Mouse (Mus musculus) hindbrain, embryonic 11.5 days (tissue): ENCODE data around the gene Phospho2. TPM values are rescaled to one million over a fixed set of nuclear protein-coding genes. Genes with fewer than 3 reads are reported as not detected.

Experiments used
- ATAC-seq: fragments of 200-750 bp; cut with Nextera tagmentation; 2 replicates; pipeline ENCODE4 v1.8.0; 2017; ENCODE audit warnings: mild to moderate bottlenecking, moderate TSS enrichment, moderate library complexity; ENCODE audit not compliant: low FRiP score
- DNase-seq: peaks from one replicate; pipeline ENCODE4 v3.0.0-alpha.2; 2015; ENCODE audit warnings: low spot score
- H3K27ac ChIP-seq: fragments of 300-500 bp; sonication (generic); 2 replicates; pipeline ENCODE4 v1.5.1; 2014; ENCODE audit warnings: mild to moderate bottlenecking, low read depth, low read length
- H3K27me3 ChIP-seq: fragments of 300-500 bp; sonication (generic); 2 replicates; pipeline ENCODE4 v1.6.1; 2014; ENCODE audit warnings: mild to moderate bottlenecking, low read length, moderate library complexity, mixed read lengths; ENCODE audit not compliant: control insufficient read depth, insufficient read depth
- H3K36me3 ChIP-seq: fragments of 300-500 bp; sonication (generic); 2 replicates; pipeline ENCODE4 v1.6.1; 2014; ENCODE audit warnings: mild to moderate bottlenecking, low read length, moderate library complexity, mixed read lengths; ENCODE audit not compliant: control insufficient read depth, insufficient read depth
- H3K4me1 ChIP-seq: fragments of 300-500 bp; sonication (generic); replicated peaks from 2 replicates; pipeline ENCODE4 v1.6.1; 2014; ENCODE audit warnings: low read length, mixed read lengths; ENCODE audit not compliant: control insufficient read depth, insufficient read depth
- H3K4me2 ChIP-seq: fragments of 300-500 bp; sonication (generic); replicated peaks from 2 replicates; pipeline ENCODE4 v1.6.1; 2014; ENCODE audit warnings: mild to moderate bottlenecking, low read depth, low read length
- H3K4me3 ChIP-seq: fragments of 300-500 bp; sonication (generic); 2 replicates; pipeline ENCODE4 v1.5.1; 2014; ENCODE audit warnings: low read depth, low read length
- H3K9ac ChIP-seq: fragments of 300-500 bp; sonication (generic); 2 replicates; pipeline ENCODE4 v1.6.1; 2014; ENCODE audit warnings: low read depth, low read length
- H3K9me3 ChIP-seq: fragments of 300-500 bp; sonication (generic); 2 replicates; pipeline ENCODE4 v1.6.1; 2016; ENCODE audit warnings: low read length; ENCODE audit not compliant: control insufficient read depth
- WGBS: fragments of 180-500 bp; shearing (Covaris S2); extraction: QIAGEN DNeasy Blood & Tissue Kit; methylation state at CpG from one replicate; pipeline ENCODE4 v1.1.7; 2014; 5-methylcytosine and 5-hydroxymethylcytosine counted together
- polyA plus RNA-seq: library from polyadenylated mRNA; unstranded; fragments of >200 nt; fragmentation: Nextera tagmentation; extraction: Ambion mirVana; gene quantifications from 2 replicates; pipeline ENCODE4 v1.2.1, GENCODE M21; 2014

Gene Phospho2
- polyA plus RNA-seq, 1 experiment from 2014 or later: 41.5 TPM

DNA sequence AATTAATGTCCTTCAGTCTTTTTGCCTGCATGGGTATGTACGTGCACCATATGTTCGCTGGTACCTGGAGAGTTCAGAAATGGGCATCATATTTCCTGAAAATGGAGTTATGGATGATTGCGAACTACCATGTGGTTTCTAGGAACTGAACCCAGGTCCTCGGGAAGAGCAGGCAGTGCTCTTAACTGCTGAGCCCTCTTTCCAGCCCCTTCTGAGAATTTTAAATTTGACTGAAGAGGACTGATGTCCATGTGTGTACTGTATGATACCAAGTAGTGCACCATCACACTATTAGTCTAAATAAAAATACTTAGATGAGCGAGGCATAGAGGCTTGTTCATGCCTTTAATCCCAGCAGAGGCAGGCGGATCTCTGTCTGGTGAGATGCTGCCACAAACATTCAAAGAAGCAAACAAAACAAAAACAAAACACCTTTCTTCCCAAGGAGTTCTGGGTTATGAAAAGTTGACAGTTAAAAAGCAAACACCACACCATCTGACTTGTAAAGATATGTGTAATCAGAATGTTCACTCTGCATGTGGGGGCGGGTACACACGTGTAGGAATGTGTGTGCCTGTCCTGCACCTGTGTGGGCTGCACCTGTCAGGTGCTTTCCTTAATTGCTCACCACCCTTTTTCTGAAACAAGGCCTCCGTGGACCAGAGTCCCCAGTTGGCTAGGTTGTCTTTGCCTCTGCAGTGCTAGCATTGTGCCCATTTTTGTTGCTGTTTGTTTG is 29.1 kb downstream of the Phospho2 start:
- H3K4me2 ChIP-seq: no peak overlapping the region
- H3K9me3 ChIP-seq: no peaks in the 10 kb centered on the region
- no peaks in the 10 kb centered on the region; the same call in 1 of the 2 replicates for H3K4me1 ChIP-seq
- 83% methylated on average over 9 of the region's 9 CpGs for WGBS
- H3K36me3 ChIP-seq: no peaks in the 10 kb centered on the region
- DNase-seq: no peak
- H3K4me3 ChIP-seq: no peak overlapping the region
- H3K9ac ChIP-seq: no peak overlapping the region
- H3K27ac ChIP-seq: no peak overlapping the region
- H3K27me3 ChIP-seq: no peaks in the 10 kb centered on the region
- no peak for ATAC-seq

DNA sequence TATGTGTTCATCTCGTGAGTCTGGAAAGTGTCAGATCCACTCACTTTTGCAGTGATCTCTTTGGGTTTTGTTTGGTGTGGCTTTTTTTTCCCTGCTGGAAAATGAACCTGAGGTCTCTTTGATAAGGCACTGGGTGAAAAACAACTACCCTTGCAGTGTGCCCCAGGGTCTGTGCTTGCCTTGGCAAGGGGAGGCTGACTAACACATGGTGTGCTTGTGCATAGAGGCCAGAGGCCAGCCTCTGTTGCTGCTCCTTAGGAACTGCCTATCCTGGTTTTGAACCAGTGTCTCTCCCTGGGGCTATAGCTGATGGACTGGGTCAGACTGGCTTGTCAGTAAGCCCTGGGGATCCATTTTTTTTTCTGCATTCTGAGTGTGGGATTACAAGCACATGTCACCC is 30.8 kb downstream of the Phospho2 start:
- H3K4me1 ChIP-seq: peaks cover 3% of the 10 kb centered on the region; the same call in 1 of the 2 replicates
- H3K4me2 ChIP-seq: no peak overlapping the region
- no peak overlapping the region for H3K27ac ChIP-seq
- no peak overlapping the region for H3K9ac ChIP-seq
- no peak overlapping the region for H3K4me3 ChIP-seq
- no peaks in the 10 kb centered on the region for H3K9me3 ChIP-seq
- 89% methylated on average over 1 of the region's 1 CpGs for WGBS
- no peaks in the 10 kb centered on the region for H3K36me3 ChIP-seq
- no peaks in the 10 kb centered on the region for H3K27me3 ChIP-seq
- no peak for DNase-seq
- ATAC-seq: no peak

DNA sequence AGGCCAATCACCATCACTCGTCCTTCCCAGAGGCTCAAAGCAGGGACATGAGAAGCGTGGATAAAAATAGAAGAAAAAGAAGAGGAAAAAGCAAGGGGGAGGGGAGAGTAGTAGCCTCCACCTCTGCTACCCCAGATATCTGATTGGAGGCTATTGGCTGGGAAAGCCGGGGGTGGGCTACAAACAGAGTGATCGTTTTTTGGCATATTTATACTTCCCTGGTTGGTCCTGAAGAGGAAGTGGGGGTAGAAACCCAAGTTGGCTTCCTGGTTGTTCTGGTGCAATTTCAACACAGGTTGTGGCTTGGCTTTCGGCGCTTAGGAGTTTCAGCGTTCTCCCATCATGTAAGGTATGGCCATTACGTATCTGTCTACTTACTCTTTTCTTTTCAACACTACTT is 32.3 kb downstream of the Phospho2 start, which contains the start of gene Klhl23:
Gene Klhl23 (plus strand): TSS at position 234 of the 400 bp plus-strand sequence.
- H3K27ac ChIP-seq: peak within 1 kb of the TSS; percentile 86
- peak within 1 kb of the TSS; percentile 95 for H3K9ac ChIP-seq
- H3K36me3 ChIP-seq: no peaks in the 10 kb centered on the region
- H3K4me1 ChIP-seq: peaks cover 3% of the 10 kb centered on the region; the same call in 1 of the 2 replicates
- DNase-seq: no peak
- H3K9me3 ChIP-seq: no peaks in the 10 kb centered on the region
- H3K4me3 ChIP-seq: peak within 1 kb of the TSS; percentile 79
- H3K27me3 ChIP-seq: no peaks in the 10 kb centered on the region
- H3K4me2 ChIP-seq: peak within 1 kb of the TSS; percentile 91
- no peak for ATAC-seq
- 32% methylated on average over 8 of the region's 8 CpGs for WGBS

DNA sequence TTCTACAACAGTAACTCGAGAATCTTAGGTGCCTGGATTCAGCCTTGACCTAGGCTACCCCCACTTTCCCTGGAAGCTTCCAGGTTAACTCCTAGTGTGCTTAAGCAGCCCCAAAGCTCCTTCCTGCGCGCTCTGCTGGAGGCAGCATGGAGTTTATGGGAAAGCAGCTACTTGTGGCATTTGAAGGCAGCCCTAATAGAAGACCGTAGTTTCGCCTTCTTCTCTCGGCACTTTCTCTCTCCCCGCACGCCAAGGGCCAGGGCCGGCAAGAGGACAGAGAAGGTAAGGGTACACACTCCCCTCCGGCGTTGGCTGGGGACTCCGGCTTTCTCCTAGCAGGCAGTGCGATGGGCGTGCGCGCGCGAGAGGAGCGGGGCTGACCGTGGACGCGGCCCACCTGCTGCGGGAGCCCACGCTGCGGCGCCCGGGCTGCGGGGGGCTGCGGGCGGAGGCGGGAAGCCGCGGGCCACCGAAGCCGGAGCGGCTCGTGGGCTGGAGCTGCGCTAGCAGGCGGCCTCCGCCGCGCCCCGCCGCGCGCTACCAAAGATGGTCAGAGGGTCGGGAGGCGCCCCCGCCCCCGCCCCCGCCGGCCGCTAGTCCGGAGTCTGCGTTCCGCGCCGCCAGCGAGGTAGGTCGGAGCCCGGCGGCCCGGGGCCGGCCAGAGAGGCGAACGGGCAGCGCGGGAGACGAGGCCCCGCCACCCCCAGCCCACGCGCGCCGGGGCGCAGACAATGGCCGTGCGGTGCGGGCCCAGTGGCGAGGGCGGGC is 33.1 kb downstream of the Phospho2 start:
- DNase-seq: peak; percentile 77
- under 1% methylated on average over 37 of the region's 80 CpGs for WGBS

DNA sequence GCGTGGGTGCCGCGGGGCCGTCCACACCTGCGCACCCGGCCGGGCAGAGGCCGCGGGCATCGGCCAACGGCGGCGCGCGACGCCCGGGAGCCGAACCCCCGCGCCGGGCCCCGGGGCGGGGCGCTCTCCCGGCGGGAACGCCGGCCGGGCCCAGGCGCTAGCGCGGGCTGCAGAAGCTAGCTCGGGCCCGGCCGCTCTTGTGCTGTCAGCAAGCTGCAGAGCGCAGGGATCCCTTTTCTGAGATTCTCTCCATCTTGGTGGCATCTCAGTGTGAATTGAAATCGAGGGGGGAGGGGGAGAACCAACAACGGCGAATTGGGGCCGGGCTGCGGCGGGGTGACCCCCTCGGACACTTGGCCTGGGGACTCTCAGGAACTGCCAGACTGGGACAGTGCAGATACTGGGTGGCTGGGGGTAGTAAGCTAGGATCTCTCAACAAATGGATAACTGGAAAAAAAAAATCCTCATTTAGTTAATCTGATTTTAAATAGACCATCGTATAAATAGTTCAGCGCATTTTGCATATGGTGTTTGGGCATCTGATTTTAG is 33.8 kb downstream of the Phospho2 start:
- no peaks in the 10 kb centered on the region for H3K9me3 ChIP-seq
- 3% methylated on average over 33 of the region's 45 CpGs for WGBS
- H3K27me3 ChIP-seq: no peaks in the 10 kb centered on the region
- H3K36me3 ChIP-seq: no peaks in the 10 kb centered on the region
- ATAC-seq (peak; percentile 86), DNase-seq (no peak)
- peak overlapping the region; percentile 91 for H3K4me2 ChIP-seq
- peaks cover 3% of the 10 kb centered on the region; the same call in 1 of the 2 replicates for H3K4me1 ChIP-seq
- H3K9ac ChIP-seq: peak overlapping the region; percentile 95
- H3K4me3 ChIP-seq: peak overlapping the region; percentile 79
- peak overlapping the region; percentile 86 for H3K27ac ChIP-seq

More for the DNA sequence above, 33.1 kb downstream of the Phospho2 start:
- H3K4me2 ChIP-seq: peak overlapping the region; percentile 91
- peak; percentile 69 for ATAC-seq
- H3K27ac ChIP-seq: peak overlapping the region; percentile 86
- H3K36me3 ChIP-seq: no peaks in the 10 kb centered on the region
- H3K9me3 ChIP-seq: no peaks in the 10 kb centered on the region
- H3K27me3 ChIP-seq: no peaks in the 10 kb centered on the region
- peak overlapping the region; percentile 95 for H3K9ac ChIP-seq
- H3K4me3 ChIP-seq: peak overlapping the region; percentile 79
- H3K4me1 ChIP-seq: peaks cover 3% of the 10 kb centered on the region; the same call in 1 of the 2 replicates

DNA sequence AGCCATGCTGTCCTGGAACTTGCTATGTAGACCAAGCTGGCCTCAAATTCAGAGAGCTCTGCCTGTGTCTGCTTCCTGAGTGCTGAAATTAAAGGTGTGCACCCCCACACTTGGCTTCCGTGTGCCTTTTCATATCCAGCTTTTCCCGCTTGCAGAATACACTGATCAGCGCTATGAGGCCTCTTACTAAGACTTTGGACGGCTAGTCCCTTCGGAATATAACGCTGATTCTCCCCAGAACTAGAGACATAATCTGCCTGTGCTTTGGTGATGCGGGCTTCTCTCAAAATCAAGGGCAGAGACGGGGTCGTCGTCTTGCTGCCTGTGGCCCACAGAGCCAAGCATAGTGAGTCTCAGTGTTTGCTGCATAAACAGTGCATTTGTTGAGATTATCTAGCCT is 36.5 kb downstream of the Phospho2 start:
- no peak overlapping the region for H3K4me2 ChIP-seq
- DNase-seq (no peak), ATAC-seq (no peak)
- H3K27me3 ChIP-seq: no peaks in the 10 kb centered on the region
- H3K9ac ChIP-seq: no peak overlapping the region
- peaks cover 3% of the 10 kb centered on the region; the same call in 1 of the 2 replicates for H3K4me1 ChIP-seq
- no peak overlapping the region for H3K4me3 ChIP-seq
- WGBS: 89% methylated on average over 10 of the region's 10 CpGs
- no peaks in the 10 kb centered on the region for H3K9me3 ChIP-seq
- H3K36me3 ChIP-seq: no peaks in the 10 kb centered on the region
- no peak overlapping the region for H3K27ac ChIP-seq

DNA sequence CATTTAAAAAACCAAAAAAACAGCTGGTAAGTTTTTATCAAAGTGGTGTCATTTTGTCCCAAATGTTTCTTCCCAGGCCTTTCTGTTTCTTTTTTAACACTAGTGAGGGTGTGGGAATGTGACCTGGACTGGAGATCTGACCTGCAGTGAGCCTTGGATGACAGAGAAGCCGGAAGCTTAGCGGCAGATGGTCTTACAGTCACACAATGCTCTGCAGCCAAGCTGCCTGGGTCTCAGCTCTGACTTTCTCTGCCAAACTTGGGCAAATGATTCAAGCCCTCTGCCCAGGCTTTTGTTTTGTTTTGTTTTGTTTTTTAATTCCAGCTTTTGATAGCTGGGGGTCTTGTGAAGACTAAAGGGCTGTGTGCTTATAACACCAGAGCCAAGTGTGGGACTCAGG is 37.0 kb downstream of the Phospho2 start:
- ATAC-seq (no peak), DNase-seq (no peak)
- WGBS: 60% methylated on average over 2 of the region's 2 CpGs

DNA sequence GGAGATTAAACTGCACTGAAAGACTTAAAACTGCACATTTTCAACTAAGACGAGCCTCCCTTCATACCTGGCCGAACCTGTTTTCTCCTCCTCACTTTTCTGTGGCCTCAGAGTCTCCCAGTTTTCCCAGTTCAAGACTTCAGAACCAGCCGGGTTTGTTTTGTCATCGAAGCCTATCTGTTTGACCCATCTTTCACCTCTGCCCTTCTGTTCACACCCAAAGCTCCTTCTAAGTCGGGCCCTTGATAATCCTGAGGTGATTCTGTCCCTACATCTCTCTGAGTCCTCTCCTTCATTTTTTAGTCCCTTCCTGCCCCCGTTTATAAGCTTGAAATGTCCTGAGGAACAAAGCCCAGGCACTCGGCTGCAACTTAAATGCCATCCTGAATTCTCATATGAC is 38.6 kb downstream of the Phospho2 start:
- Histone ChIP-seq H3K9me3 (no peaks in the 10 kb centered on the region), H3K9ac (no peak overlapping the region), H3K36me3 (no peaks in the 10 kb centered on the region), H3K27ac (no peak overlapping the region), H3K27me3 (no peaks in the 10 kb centered on the region), H3K4me1 (0 out of 2 replicates have a peak, but pooled peaks cover 3% of the 10 kb centered on the region), H3K4me3 (no peak overlapping the region), H3K4me2 (no peak overlapping the region)
- WGBS: 61% methylated on average over 7 of the region's 7 CpGs
- DNase-seq: no peak
- no peak for ATAC-seq

More for the DNA sequence above, 37.0 kb downstream of the Phospho2 start:
- H3K4me2 ChIP-seq: no peak overlapping the region
- H3K9me3 ChIP-seq: no peaks in the 10 kb centered on the region
- H3K4me3 ChIP-seq: no peak overlapping the region
- H3K27ac ChIP-seq: no peak overlapping the region
- H3K27me3 ChIP-seq: no peaks in the 10 kb centered on the region
- peaks cover 3% of the 10 kb centered on the region; the same call in 1 of the 2 replicates for H3K4me1 ChIP-seq
- H3K9ac ChIP-seq: peak overlapping the region; percentile 11; the same call in 1 of the 2 replicates
- H3K36me3 ChIP-seq: no peaks in the 10 kb centered on the region
